Mouse (Mus musculus): ENCODE measurements around the gene Slc30a1.

- no peak for TF ChIP-seq CTCF (IDR thresholded peaks at IDR 0.05; ENCODE audit: control insufficient read depth, insufficient read depth, insufficient read length)
- TF ChIP-seq MYOG (IDR thresholded peaks at IDR 0.05; ENCODE audit: control insufficient read depth, extremely low read depth, insufficient read length) = no peak
- no peak for TF ChIP-seq MAX (IDR thresholded peaks at IDR 0.05)
- TF ChIP-seq USF1 (IDR thresholded peaks at IDR 0.05; ENCODE audit: low read depth) = no peak
- no peak for TF ChIP-seq CEBPB (IDR thresholded peaks at IDR 0.05; ENCODE audit: low read depth)
- TF ChIP-seq MYOD1 (IDR thresholded peaks at IDR 0.05; ENCODE audit: control insufficient read depth, insufficient read length, low read depth) = no peak
- TF ChIP-seq FOSL1 (IDR thresholded peaks at IDR 0.05; ENCODE audit: insufficient read depth, low read length, poor library complexity, severe bottlenecking) = no peak
Observed at GRCm38 (mm10) chr1:191921701-191922100, 15.1 kb downstream of the Slc30a1 start.
